Mouse (Mus musculus) ES-Bruce4 (cell line): ENCODE measurements at regions not wholly inside any gene's neighbourhood (a gene's known extent, or its start where the extent isn't known, plus 50 kb on each side); places are given as distances from the start of the nearest gene placed in this dataset.
"Not testable (repeated sequence)": the region's sequence is repeated elsewhere in the genome, so short reads cannot be mapped to it uniquely, and the experiment has no call there.

Source experiments
- H3K27ac ChIP-seq: 2 replicates; pipeline ENCODE4 v1.5.1; 2012; ENCODE audit warnings: low read length, inconsistent platforms; ENCODE audit not compliant: insufficient read depth
- H3K27me3 ChIP-seq: 2 replicates; pipeline ENCODE4 v1.6.1; 2012; ENCODE audit warnings: mild to moderate bottlenecking, low read length, inconsistent platforms; ENCODE audit not compliant: control insufficient read depth, poor library complexity, insufficient read depth, severe bottlenecking
- H3K36me3 ChIP-seq: 2 replicates; pipeline ENCODE4 v1.6.1; 2012; ENCODE audit warnings: inconsistent platforms, mild to moderate bottlenecking, low read length, moderate library complexity; ENCODE audit not compliant: control insufficient read depth, poor library complexity, insufficient read depth, severe bottlenecking
- H3K4me1 ChIP-seq: one replicate; pipeline ENCODE4 v1.8.1; 2011; ENCODE audit warnings: low read length; ENCODE audit not compliant: control insufficient read depth, insufficient read depth
- H3K4me3 ChIP-seq: 2 replicates; pipeline ENCODE4 v1.5.1; 2011; ENCODE audit warnings: low read depth, mild to moderate bottlenecking, low read length
- H3K9ac ChIP-seq: 2 replicates; pipeline ENCODE4 v1.6.1; 2012; ENCODE audit warnings: low read depth, mild to moderate bottlenecking, inconsistent platforms; ENCODE audit not compliant: poor library complexity, severe bottlenecking
- H3K9me3 ChIP-seq: replicated peaks from 2 replicates; pipeline ENCODE4 v1.6.1; 2012; ENCODE audit warnings: mild to moderate bottlenecking, low read length, inconsistent platforms; ENCODE audit not compliant: control insufficient read depth, poor library complexity, insufficient read depth, severe bottlenecking
- CTCF ChIP-seq: IDR thresholded peaks from one replicate; pipeline ENCODE4 v1.8.1; 2011; ENCODE audit warnings: low read depth, low read length
- EP300 ChIP-seq: IDR thresholded peaks from 2 replicates; pipeline ENCODE4 v1.6.1; 2011; ENCODE audit warnings: low read depth, low read length; ENCODE audit not compliant: insufficient read depth
- POLR2A ChIP-seq: IDR thresholded peaks from one replicate; pipeline ENCODE4 v1.8.1; 2011; ENCODE audit warnings: low read length; ENCODE audit not compliant: insufficient read depth

DNA sequence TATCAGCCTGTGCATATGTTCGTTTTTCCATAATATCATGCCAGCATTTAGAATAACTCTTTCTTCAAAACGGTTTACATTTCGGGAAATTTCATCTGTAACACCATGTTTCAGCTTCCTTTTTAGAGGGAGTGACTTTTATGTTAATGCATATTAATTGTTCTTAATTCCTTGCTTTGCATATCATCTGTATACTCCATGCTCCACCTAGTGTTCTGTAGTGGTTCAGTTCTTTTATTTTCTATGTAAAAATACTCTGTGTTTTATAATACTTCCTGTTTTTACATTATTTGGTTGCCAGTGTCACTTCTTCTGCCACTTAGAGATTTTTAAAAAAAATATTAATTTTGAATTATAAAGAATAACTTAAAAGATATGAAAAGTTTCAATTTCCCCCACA is 70.9 kb upstream of the Tmem229a start:
- H3K9me3 ChIP-seq: no peaks in the 10 kb centered on the region
- no peaks in the 10 kb centered on the region for H3K4me1 ChIP-seq
- H3K27ac ChIP-seq: no peak overlapping the region
- H3K9ac ChIP-seq: no peak overlapping the region
- H3K27me3 ChIP-seq: no peaks in the 10 kb centered on the region
- H3K4me3 ChIP-seq: no peak overlapping the region
- no peaks in the 10 kb centered on the region for H3K36me3 ChIP-seq
- TF ChIP-seq CTCF (no peak), EP300 (no peak), POLR2A (no peak)

- H3K9ac ChIP-seq: no peak overlapping the region
- H3K27ac ChIP-seq: no peak overlapping the region
- no peaks in the 10 kb centered on the region for H3K9me3 ChIP-seq
- TF ChIP-seq CTCF (no peak), POLR2A (no peak), EP300 (no peak)
- no peaks in the 10 kb centered on the region for H3K4me1 ChIP-seq
- H3K36me3 ChIP-seq: no peaks in the 10 kb centered on the region
- H3K4me3 ChIP-seq: no peak overlapping the region
- no peaks in the 10 kb centered on the region for H3K27me3 ChIP-seq
Measured at GRCm38 (mm10) chr6:25020005-25020772, 64.1 kb upstream of the Tmem229a start.

DNA sequence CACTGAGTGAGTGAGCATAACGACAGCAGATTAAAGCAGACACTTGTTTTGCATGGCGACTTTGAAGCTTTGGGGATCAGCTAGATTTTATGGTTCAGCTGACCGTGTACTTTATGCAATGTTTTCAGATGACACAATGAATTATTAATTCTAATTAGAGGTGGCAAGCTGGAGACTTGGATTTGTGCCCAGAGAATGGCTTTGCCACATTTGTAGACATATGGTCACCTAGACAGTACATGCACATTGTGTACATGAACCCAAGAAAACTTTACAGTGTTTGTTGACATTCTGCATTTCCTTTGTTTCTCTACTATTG is 57.1 kb upstream of the Tmem229a start:
- Histone ChIP-seq H3K4me1 (no peaks in the 10 kb centered on the region), H3K27me3 (no peaks in the 10 kb centered on the region), H3K4me3 (no peak overlapping the region), H3K36me3 (no peaks in the 10 kb centered on the region), H3K9me3 (no peaks in the 10 kb centered on the region), H3K9ac (no peak overlapping the region), H3K27ac (no peak overlapping the region)
- no peak for TF ChIP-seq CTCF
- TF ChIP-seq POLR2A: no peak
- no peak for TF ChIP-seq EP300

GRCm38 (mm10) chr6:25012376-25013287 is 56.5 kb upstream of the Tmem229a start:
- Histone ChIP-seq H3K9me3 (no peaks in the 10 kb centered on the region), H3K4me1 (no peaks in the 10 kb centered on the region), H3K36me3 (no peaks in the 10 kb centered on the region), H3K4me3 (no peak overlapping the region), H3K27ac (no peak overlapping the region), H3K27me3 (no peaks in the 10 kb centered on the region), H3K9ac (no peak overlapping the region)
- no peak for TF ChIP-seq POLR2A
- no peak for TF ChIP-seq EP300
- TF ChIP-seq CTCF: no peak

- not testable (repeated sequence) for H3K27me3 ChIP-seq, H3K4me3 ChIP-seq, H3K36me3 ChIP-seq
Measured at GRCm38 (mm10) chr6:25008856-25009255, 52.8 kb upstream of the Tmem229a start.

More at GRCm38 (mm10) chr6:25008856-25009255, 52.8 kb upstream of the Tmem229a start:
- not testable (repeated sequence) for H3K9ac ChIP-seq, H3K4me1 ChIP-seq, H3K9me3 ChIP-seq, H3K27ac ChIP-seq
